Mouse (Mus musculus) testis, postnatal 14 days (tissue): ENCODE data around the gene Slc24a4.
"Not testable (repeated sequence)": the region's sequence is repeated elsewhere in the genome, so short reads cannot be mapped to it uniquely, and the experiment has no call there.

Experiments
- DNase-seq: peaks from one replicate; pipeline ENCODE4 v3.0.0; 2021; ENCODE audit warnings: low spot score

Gene Slc24a4

GRCm38 (mm10) chr12:102250316-102250715 lies 121.8 kb downstream of the Slc24a4 start:
- DNase-seq = no peak

- no peak for DNase-seq
Measured at GRCm38 (mm10) chr12:102251070-102251469, 122.5 kb downstream of the Slc24a4 start.

DNA sequence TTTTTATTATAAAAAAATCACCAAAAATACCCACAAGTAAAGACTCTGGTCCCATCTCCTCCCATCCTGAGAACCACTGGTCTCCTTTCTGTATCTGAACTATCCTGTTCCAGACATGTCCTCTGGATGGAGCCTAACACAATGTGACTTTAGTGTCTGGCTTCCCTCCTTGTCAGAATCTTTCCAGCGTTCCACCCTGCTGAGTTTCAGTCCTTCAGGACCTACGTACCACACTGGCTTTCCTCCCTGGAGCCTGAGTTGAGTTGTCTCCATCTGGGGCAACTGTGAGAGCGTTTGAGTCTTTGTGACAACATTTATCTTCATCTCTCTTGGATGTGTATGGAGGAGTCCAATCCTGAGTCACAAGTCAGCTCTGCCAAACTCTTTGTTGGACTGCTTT lies 123.5 kb downstream of the Slc24a4 start:
- DNase-seq = no peak

GRCm38 (mm10) chr12:102252525-102252924 lies 124.0 kb downstream of the Slc24a4 start:
- DNase-seq = no peak

- DNase-seq = no peak
Measured at GRCm38 (mm10) chr12:102255012-102255411, 126.5 kb downstream of the Slc24a4 start.

- no peak for DNase-seq
Measured at GRCm38 (mm10) chr12:102258522-102259112, 130.1 kb downstream of the Slc24a4 start.

DNA sequence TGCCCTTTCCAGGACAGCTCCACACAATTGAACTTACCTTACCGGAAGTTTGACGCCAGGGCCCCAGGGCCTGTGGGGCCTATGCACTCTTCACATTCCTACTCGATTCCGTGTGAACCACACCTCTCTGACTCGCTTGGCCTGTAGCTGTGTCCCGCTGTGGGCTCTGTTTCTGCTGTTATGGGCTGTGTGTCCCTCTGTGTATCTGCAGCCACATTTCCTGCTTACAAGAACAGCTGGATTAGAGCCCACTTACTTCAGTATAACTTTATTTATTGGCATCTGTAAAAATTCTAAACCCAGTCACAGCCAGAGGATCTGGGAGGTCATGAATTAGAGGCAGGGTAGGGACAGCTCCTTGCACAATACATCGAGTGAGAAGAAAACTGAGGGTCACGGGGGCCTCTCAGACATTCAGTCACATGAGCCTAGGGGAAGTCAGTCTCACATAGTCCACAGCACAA lies 133.4 kb downstream of the Slc24a4 start:
- DNase-seq = no peak

DNA sequence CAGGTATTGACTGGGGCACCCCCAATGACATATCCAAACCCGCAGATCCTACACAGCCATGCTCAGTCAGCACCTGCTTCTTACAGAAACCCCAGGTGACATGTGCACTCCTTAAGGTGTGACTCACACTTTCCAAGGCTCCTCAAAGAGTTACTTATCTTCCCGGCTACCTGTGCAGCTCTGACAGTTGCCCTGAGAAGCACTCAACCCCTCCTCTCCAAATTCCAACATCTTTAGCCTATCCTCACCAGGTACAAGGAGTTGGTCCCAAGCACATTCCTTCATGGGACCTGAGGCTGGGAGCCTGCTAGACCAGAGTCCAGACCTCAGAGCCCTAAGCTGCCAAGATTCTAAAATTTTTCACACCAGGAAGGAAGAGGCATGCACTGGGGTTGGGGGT lies 134.3 kb downstream of the Slc24a4 start:
- DNase-seq = no peak

- no peak for DNase-seq
Measured at GRCm38 (mm10) chr12:102263249-102263648, 134.7 kb downstream of the Slc24a4 start.

DNA sequence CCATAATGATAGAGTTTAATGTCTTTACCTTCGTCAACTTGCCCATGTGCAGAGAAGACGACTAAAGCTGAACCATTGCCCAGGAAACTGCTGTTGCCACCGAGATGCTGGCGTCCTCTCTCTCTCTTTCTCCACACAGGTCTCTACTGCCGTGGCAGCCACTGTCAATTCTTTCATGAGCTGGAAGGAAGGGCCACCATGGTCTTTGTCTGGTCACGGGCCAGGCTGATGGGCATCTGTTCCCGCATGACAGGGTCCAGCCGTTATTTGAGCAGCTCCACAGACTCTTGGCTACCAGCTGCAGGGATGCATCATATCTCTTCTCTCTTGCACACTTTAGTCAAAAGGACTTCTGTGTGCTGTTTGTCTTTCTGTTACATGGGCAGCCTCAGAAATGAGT lies 137.9 kb downstream of the Slc24a4 start:
- DNase-seq = no peak

DNA sequence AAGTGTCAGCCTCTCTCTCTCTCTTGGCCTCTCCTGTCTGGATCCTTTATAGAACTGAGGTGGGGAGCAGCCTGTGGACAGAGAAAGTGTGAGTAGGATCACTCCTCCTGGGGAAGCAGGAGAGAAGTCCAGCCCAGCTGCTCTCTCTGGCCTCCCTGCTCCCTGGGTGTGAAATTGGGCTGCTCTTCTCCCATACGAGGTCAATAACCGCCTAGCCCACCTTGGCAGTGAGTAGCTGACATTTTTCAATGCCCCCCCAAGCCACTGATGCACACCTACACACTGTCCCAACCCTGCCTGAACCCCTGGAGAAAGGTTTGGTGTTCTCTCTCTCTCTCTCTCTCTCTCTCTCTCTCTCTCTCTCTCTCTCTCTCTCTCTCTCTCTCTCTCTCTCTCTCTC lies 140.6 kb downstream of the Slc24a4 start:
- DNase-seq = no peak

DNA sequence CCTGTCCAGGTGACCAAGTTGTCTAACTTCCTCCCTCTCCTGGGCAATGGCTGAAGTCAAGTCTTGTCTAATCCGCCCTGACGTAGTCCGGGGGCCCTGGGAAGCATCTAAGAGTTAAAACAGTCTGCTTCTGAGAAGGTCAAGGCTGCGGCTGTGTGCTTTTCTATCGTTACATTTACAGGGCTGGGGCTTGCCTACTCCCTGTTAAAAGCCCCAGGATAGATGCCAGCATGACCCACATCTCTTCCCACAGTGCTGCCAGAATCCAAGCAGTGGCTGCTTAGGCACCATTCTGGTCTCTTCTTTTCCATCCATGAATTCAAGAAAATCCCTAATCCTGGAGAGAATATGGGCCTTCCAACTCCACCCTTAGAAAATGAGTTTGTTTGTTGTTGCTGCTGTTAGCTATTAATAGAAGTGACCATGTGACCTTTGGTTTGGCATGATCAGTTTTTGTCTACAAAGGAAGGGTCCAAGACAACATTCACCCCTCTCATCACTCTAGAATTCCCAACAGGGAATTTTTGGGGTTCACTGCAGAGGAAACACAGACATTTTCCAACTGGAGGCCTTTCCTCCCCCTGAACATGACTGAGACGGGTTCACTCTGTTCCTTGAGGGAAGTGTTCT lies 142.4 kb downstream of the Slc24a4 start:
- peak; percentile 62 for DNase-seq

DNA sequence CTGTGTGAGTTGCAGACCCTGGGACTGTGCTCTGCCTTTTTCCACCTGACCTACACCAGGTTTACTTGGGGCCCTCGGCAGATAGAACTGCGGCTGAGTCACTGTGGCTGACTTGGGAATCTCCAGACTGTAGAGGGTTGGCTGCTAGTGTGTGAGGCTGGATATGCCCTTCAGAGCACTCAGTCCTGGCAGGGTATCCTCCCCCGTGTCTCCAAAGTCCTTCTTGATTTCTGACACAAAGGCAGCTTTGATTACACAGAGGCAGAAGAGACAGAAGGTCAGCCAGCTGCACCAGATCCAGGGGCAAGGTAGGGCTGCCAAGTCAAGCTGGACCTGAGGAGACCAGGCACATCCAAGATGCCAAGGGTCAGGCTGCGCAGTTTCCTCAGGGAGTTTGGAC lies 142.9 kb downstream of the Slc24a4 start:
- peak; percentile 83 for DNase-seq

DNA sequence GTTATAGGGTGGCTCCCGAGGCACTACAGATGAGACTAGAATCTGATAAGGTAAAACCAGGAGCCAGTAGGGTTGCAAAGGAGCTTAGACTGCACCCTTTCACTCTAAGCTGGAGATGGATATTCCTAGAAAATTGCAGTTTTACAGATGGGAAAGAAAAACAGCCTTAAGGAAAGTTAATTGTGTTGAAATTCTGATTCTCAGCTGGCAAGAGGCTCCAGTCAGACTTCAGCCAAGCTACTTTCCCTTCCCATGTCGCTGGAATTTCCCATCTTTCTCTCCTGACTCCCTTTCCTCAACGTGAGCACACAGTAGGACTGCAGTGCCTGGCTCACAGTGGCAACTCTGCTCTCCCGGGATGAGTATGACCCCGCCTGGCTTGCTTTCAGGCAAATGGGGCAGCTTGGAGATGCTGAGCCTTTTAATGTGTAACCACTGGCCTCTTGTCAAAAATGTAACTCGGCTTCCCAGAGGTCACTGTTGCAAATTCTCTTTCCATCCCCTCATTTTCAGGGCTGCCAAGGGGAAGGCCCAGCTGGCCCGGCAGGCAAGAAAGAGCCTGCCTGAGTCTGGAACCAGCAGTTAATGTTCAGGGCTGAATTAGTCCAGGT lies 147.4 kb downstream of the Slc24a4 start:
- DNase-seq = peak; percentile 57

DNA sequence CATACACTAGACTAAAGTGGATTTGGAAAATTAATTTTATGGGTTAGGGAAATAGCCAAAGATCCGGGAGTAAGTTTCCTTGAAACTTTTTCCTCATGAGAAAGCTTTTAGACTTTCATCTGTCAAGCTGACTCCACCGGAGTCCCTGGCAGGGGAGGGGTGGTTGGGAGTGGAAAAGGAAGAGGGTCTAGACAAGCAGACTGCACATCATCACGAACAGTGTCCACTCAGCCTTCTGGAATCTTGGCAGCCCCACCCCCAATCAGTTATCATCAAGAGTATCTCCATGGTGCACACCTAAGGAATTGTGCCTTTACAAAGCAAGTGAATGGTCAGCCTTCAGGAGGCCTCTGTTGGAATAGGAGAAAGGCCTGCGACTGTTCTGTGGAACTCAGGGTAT lies 151.8 kb downstream of the Slc24a4 start:
- DNase-seq = not testable (repeated sequence)

DNA sequence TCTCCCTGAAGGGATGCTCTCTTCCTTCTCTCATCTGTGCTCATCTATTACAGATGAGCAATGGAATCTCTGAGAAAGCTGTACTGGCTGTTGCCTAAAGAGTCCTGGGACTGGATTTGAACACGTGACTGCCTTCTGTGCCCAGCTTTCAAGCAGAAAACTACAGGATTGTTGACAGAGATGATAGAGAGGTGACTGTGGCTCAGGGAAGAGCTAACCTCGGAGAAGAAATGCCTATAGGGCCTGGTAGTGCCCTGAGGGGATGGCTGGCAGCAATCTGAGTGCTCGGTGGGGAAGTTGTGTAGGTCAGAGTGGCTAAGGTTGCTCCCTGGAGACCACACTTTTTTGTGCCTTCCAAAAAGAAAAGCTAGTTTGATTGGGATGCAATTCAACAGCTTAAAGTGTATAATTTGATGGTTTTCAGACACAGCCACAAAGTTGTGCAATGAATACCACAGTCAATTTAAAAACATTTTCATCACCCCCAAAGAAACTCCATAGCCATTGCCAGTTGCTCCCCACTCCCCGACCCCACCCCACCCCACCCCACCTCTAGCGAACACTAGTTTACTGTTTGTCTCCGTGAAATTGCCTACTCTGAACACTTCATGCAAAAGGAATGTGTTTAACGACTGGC lies 152.5 kb downstream of the Slc24a4 start:
- no peak for DNase-seq

- DNase-seq = no peak
Measured at GRCm38 (mm10) chr12:102282126-102282525, 153.6 kb downstream of the Slc24a4 start.

DNA sequence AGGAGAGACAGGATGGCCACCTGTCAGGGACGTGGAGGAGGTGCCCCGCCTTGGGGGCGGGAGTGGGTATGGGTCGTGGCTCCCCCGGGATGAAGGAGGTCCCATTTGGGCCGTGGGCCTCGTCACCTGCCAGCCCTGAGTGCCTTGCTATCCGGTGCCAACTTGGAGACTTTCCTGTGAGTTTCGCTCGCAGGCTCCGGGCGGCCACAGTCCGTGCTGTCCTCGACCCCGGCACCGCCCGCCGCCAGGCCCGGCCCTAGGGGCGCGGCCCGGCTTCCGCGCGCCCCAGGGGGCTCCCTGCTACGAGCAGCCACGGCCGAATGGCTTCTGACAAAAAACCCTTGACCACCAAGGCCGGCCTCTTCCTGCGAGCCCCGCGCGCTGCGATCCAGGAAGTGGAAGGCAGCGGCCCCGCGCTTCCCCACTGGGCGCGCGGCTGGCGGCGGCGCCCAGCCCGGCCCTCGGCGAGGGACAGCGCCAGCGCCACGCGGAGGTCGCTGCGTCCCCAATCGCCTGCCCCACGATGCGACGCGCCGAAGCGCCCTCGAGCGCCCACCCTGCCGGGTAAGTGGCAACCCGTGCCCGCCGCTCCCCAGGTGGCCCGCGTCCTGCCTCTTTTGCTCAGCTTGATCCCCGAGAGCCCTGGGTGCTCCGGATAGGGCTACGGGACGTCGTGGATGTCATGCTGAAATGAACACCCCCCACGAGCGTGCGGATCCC lies 154.4 kb downstream of the Slc24a4 start, which contains the start of gene Rin3:
Rin3 (plus strand) TSS at position 286 of the 720 bp plus-strand sequence.
- DNase-seq = peak; percentile 33

DNA sequence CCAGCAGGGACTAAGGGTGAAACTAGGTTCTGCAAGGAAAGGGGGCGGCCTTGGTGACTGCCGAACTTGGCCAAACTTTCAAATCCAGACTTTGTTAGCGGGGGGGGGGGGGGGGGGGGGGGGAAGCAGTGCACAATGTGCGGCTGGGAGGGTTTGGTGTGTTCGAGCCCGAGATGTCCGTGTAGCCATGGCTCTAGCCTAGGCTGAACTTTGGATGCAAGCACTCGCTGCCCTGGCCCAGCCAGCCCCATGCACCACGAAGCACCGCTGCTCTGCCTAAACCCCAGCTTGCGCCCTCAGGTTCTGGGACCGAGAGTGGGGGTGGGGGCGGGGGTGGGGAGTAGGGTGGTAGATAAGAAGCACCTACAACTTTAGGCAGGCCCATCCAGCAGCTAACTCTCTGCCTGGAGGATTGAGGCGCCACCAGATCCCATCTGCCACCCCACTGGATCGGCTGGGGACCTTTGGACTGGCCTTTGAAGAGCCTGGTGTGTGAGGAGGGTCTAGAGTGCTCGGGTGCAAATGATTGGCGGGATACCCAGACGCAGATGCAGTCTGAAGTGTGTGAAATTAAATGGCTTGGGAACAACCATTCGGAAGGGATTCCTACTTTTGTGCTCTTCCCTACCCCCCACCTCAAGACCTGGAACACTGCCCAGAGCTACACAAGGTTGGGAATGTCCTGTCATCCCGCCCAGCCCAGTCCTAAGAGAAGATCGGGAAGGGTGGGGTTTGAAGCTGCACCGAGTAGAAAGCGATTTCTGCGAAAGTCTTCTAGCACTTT lies 155.1 kb downstream of the Slc24a4 start:
- peak; percentile 68 for DNase-seq

- no peak for DNase-seq
Measured at GRCm38 (mm10) chr12:102284267-102284610, 155.7 kb downstream of the Slc24a4 start.

DNA sequence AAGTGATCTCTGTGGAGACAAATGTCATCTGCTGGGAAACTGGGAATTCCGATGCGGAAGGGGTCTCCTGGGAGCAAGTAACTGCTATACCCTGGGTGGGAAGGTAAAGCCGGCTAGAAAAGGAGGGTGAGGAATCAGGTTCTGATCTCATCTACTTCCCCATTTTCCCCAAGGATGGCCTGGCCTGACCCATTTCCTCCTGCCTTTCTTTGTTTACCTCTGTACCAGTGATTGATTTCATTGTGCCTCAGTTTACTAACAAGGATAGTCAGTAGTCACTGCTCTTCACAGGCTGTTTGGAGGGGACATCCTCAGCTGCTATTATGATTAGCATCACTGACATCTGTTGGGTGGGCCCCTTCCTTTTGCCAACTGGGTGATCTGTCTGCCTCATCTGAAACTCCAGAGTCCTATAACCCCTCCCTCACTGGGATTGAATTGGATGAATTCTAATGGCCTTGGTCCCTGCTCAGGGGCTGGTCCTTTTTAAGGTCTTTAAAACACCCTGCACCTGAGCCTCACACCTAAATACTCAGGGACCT lies 156.2 kb downstream of the Slc24a4 start:
- no peak for DNase-seq
